Mouse (Mus musculus): Measurements from ENCODE around the gene Kyat3. TPM values are rescaled to one million over a fixed set of nuclear protein-coding genes. Genes with fewer than 3 reads are reported as not detected.

Gene Kyat3
- polyA plus RNA-seq (2012; rRNA removed): 2.4 and 3.1 TPM in 2 replicates

GRCm38 (mm10) chr3:142700442-142701322 is at the start of gene Kyat3:
TSS of gene Kyat3 (plus strand) at chr3:142701051.

GRCm38 (mm10) chr3:142764995-142765777 is 64.3 kb downstream of the Kyat3 start, which contains the start of gene Gtf2b:
TSS of gene Gtf2b (plus strand) at chr3:142765045.

Other genes starting within 250 kb of the Kyat3 start
- gene Gbp5, start 207.1 kb upstream of the Kyat3 start, polyA plus RNA-seq (2012; rRNA removed): 0.70 and 0.77 TPM in 2 replicates
- 1.9 and 2.5 TPM in 2 replicates for gene Gbp7, start 170.7 kb upstream of the Kyat3 start, polyA plus RNA-seq (2012; rRNA removed)
- 21.5 and 27.5 TPM in 2 replicates for gene Gbp3, start 141.0 kb upstream of the Kyat3 start, polyA plus RNA-seq (2012; rRNA removed)
- 0.08 TPM in 1 of 2 replicates, not detected in the other for gene Gbp2b, start 106.2 kb upstream of the Kyat3 start, polyA plus RNA-seq (2012; rRNA removed)
- 11.9 and 13.7 TPM in 2 replicates for gene Gbp2, start 80.4 kb upstream of the Kyat3 start, polyA plus RNA-seq (2012; rRNA removed)
- gene Gtf2b, start 64.0 kb downstream of the Kyat3 start, polyA plus RNA-seq (2012; rRNA removed): 13.9 and 15.0 TPM in 2 replicates
- gene Pkn2, start 181.0 kb downstream of the Kyat3 start, polyA plus RNA-seq (2012; rRNA removed): 57.6 and 65.0 TPM in 2 replicates

Measured in ovary, adult 2 months (tissue).